Mouse (Mus musculus): Measurements from ENCODE around the gene Ntm. TPM values are rescaled to one million over a fixed set of nuclear protein-coding genes. Genes with fewer than 3 reads are reported as not detected.

The Ntm gene
- polyA plus RNA-seq, 1 experiment, result not detected

DNA sequence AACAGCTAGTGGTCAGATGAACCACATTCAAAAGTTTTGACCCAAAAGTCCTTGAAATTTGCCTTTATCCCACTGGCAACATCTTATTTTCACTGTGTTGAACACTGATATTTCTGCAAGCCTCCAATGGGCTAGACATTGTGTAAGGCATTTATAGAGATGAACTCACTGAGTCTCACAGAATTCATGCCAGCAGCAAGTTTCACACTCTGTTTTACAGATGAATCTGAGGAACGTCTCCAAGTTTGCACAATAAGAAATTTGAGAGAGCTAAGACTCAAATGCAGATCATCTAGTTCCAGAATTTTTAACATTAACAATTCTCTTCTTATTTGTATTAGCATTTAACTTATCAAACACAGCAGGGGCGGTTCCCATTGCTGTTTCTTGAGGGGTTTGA, 203.9 kb downstream of the Ntm start:
- no peak for TF ChIP-seq TCF12 (IDR thresholded peaks at IDR 0.05; ENCODE audit: insufficient read depth, poor library complexity, severe bottlenecking)
- no peak for TF ChIP-seq USF1 (IDR thresholded peaks at IDR 0.05; ENCODE audit: low read depth)
- TF ChIP-seq E2F4 (IDR thresholded peaks at IDR 0.05; ENCODE audit: insufficient read depth), result no peak
- no peak for TF ChIP-seq TCF3 (IDR thresholded peaks at IDR 0.05; ENCODE audit: insufficient read length, low read depth)
- no peak for TF ChIP-seq REST (IDR thresholded peaks at IDR 0.05; ENCODE audit: insufficient read depth, insufficient read length)
- no peak for TF ChIP-seq POLR2AphosphoS2 (IDR thresholded peaks at IDR 0.05; ENCODE audit: insufficient read length, low read depth)
- no peak for TF ChIP-seq SRF (IDR thresholded peaks at IDR 0.05; ENCODE audit: control insufficient read depth, insufficient read length, low read depth)
- Histone ChIP-seq H3ac (ENCODE audit: control insufficient read depth, insufficient read length) (no peak overlapping the region), H3K4me3 (no peak overlapping the region), H3K79me2 (ENCODE audit: control insufficient read depth, insufficient read depth) (no peaks in the 10 kb centered on the region), H3K4me2 (ENCODE audit: low read depth) (no peak overlapping the region), H3K36me3 (ENCODE audit: control insufficient read depth, insufficient read depth) (no peaks in the 10 kb centered on the region), H3K27me3 (ENCODE audit: control insufficient read depth, insufficient read depth, insufficient read length) (no peaks in the 10 kb centered on the region)

DNA sequence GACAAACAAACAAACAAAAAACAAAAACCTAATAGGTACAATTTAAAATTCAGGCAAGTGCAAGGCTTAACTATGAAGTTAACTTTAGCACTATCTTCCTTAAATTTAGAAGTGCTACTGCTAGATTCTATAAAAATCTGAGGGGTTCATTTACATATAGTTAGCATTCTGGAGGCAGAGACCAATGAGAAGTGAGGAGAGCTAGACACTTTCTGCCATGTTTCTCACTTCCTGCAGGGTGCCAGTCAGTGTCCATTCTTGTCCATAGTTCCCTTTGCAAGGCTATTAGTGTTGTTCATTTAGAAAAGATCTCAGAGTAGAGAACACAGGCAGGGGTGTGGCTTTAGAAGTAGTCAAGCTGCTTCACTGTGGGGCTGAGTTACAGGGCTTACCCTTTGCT, 208.6 kb downstream of the Ntm start:
- no peak for TF ChIP-seq POLR2AphosphoS2 (IDR thresholded peaks at IDR 0.05; ENCODE audit: insufficient read length, low read depth)
- no peak for TF ChIP-seq MYOG (IDR thresholded peaks at IDR 0.05; ENCODE audit: control insufficient read depth in 1 of 3, insufficient read depth in 1 of 3, insufficient read length in 2 of 3, low read depth in 2 of 3)
- TF ChIP-seq POLR2A (IDR thresholded peaks at IDR 0.05; ENCODE audit: insufficient read length, low read depth), result no peak
- Histone ChIP-seq H3K79me2 (ENCODE audit: control insufficient read depth, insufficient read depth) (no peaks in the 10 kb centered on the region), H3ac (ENCODE audit: control insufficient read depth, insufficient read length) (no peak overlapping the region), H3K4me2 (ENCODE audit: low read depth) (no peak overlapping the region), H3K36me3 (ENCODE audit: control insufficient read depth, insufficient read depth) (no peaks in the 10 kb centered on the region), H3K27me3 (ENCODE audit: control insufficient read depth, insufficient read depth, insufficient read length) (no peaks in the 10 kb centered on the region), H3K4me3 (no peak overlapping the region)

DNA sequence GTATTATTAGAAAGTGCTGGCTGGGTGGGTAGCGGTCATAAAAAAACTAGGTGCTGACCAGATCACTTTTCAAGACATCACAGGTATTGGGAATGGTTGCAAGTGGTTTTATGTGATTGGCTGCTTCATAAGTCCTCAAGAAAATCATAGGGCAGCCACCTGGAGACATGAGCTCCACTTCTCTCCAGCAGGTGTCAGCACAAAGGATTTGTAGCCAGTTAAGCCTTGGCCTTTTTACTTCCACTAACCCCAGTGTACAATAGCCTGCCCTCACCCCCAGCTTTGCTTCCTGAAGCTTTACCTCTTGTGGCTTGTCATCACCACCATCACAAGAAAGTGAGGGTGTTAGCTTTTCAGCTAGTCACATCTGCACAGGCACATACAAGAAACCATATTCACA, 211.5 kb downstream of the Ntm start:
- Histone ChIP-seq H3K79me2 (ENCODE audit: control insufficient read depth, insufficient read depth) (no peaks in the 10 kb centered on the region), H3K36me3 (ENCODE audit: control insufficient read depth, insufficient read depth) (no peaks in the 10 kb centered on the region), H3K4me2 (ENCODE audit: low read depth) (no peak overlapping the region), H3K4me3 (no peak overlapping the region), H3ac (ENCODE audit: control insufficient read depth, insufficient read length) (no peak overlapping the region), H3K27me3 (ENCODE audit: control insufficient read depth, insufficient read depth, insufficient read length) (no peaks in the 10 kb centered on the region)
- no peak for TF ChIP-seq USF1 (IDR thresholded peaks at IDR 0.05; ENCODE audit: low read depth)
- TF ChIP-seq MYOD1 (IDR thresholded peaks at IDR 0.05; ENCODE audit: control insufficient read depth in 1 of 3, insufficient read length in 2 of 3, low read depth in 2 of 3), result no peak
- TF ChIP-seq REST (IDR thresholded peaks at IDR 0.05; ENCODE audit: insufficient read depth, insufficient read length), result no peak
- no peak for TF ChIP-seq SRF (IDR thresholded peaks at IDR 0.05; ENCODE audit: control insufficient read depth, insufficient read length, low read depth)
- TF ChIP-seq E2F4 (IDR thresholded peaks at IDR 0.05; ENCODE audit: insufficient read depth), result no peak
- TF ChIP-seq POLR2A (IDR thresholded peaks at IDR 0.05; ENCODE audit: insufficient read length, low read depth), result no peak
- TF ChIP-seq TCF3 (IDR thresholded peaks at IDR 0.05; ENCODE audit: insufficient read length, low read depth), result no peak
- TF ChIP-seq MAX (IDR thresholded peaks at IDR 0.05; ENCODE audit: low read depth), result no peak
- no peak for TF ChIP-seq CEBPB (IDR thresholded peaks at IDR 0.05; ENCODE audit: insufficient read depth, poor library complexity, severe bottlenecking)
- no peak for TF ChIP-seq MYOG (IDR thresholded peaks at IDR 0.05; ENCODE audit: control insufficient read depth in 1 of 3, insufficient read depth in 1 of 3, insufficient read length in 2 of 3, low read depth in 2 of 3)
- TF ChIP-seq POLR2AphosphoS2 (IDR thresholded peaks at IDR 0.05; ENCODE audit: insufficient read length, low read depth), result no peak
- TF ChIP-seq TCF12 (IDR thresholded peaks at IDR 0.05; ENCODE audit: insufficient read depth, poor library complexity, severe bottlenecking), result no peak

DNA sequence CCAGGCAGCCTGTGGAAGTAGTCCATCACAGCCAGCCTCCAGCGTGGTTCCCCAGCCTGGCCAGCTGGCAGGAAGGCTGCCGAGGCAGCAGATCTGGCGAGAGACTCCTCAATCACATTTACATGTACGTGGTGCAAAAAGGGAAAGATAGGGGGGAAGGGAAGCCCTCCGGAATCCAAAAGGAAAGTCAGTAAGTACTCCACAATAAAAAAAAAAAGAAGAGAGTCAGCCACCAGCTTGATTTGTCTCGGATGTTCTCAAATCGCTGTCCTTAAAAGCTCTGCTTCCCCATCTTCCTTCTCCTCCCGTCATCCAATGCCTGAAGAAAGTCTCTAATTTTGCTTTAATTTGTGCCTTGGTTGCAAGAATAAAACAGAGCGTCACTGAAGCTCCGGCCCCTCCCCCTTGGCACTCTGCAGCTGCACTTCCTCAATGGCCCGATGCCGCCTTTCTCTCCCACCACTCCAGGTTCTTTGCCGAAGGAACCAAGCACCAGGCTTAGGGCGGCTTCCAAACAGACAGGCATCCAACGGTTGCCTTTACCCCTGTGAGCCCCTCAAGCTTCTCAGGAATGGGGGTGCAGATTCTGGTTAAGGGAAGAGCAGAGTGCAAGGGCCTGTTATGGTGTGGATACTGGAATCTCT, 212.4 kb downstream of the Ntm start:
- no peak overlapping the region for H3K4me2 ChIP-seq (ENCODE audit: low read depth)
- no peaks in the 10 kb centered on the region for H3K27me3 ChIP-seq (ENCODE audit: control insufficient read depth, insufficient read depth, insufficient read length)
- no peak overlapping the region for H3K4me3 ChIP-seq
- TF ChIP-seq E2F4 (IDR thresholded peaks at IDR 0.05; ENCODE audit: insufficient read depth) (no peak), CEBPB (IDR thresholded peaks at IDR 0.05; ENCODE audit: insufficient read depth, poor library complexity, severe bottlenecking) (no peak), REST (IDR thresholded peaks at IDR 0.05; ENCODE audit: insufficient read depth, insufficient read length) (no peak), MAX (IDR thresholded peaks at IDR 0.05; ENCODE audit: low read depth) (no peak), TCF12 (IDR thresholded peaks at IDR 0.05; ENCODE audit: insufficient read depth, poor library complexity, severe bottlenecking) (no peak), SRF (IDR thresholded peaks at IDR 0.05; ENCODE audit: control insufficient read depth, insufficient read length, low read depth) (no peak), MYOD1 (IDR thresholded peaks at IDR 0.05; ENCODE audit: control insufficient read depth in 1 of 3, insufficient read length in 2 of 3, low read depth in 2 of 3) (no peak), POLR2AphosphoS2 (IDR thresholded peaks at IDR 0.05; ENCODE audit: insufficient read length, low read depth) (no peak), USF1 (IDR thresholded peaks at IDR 0.05; ENCODE audit: low read depth) (no peak), POLR2A (IDR thresholded peaks at IDR 0.05; ENCODE audit: insufficient read length, low read depth) (no peak), TCF3 (IDR thresholded peaks at IDR 0.05; ENCODE audit: insufficient read length, low read depth) (no peak), MYOG (IDR thresholded peaks at IDR 0.05; ENCODE audit: control insufficient read depth in 1 of 3, insufficient read depth in 1 of 3, insufficient read length in 2 of 3, low read depth in 2 of 3) (no peak)
- H3K36me3 ChIP-seq (ENCODE audit: control insufficient read depth, insufficient read depth), result no peaks in the 10 kb centered on the region
- no peak overlapping the region for H3ac ChIP-seq (ENCODE audit: control insufficient read depth, insufficient read length)
- no peaks in the 10 kb centered on the region for H3K79me2 ChIP-seq (ENCODE audit: control insufficient read depth, insufficient read depth)

DNA sequence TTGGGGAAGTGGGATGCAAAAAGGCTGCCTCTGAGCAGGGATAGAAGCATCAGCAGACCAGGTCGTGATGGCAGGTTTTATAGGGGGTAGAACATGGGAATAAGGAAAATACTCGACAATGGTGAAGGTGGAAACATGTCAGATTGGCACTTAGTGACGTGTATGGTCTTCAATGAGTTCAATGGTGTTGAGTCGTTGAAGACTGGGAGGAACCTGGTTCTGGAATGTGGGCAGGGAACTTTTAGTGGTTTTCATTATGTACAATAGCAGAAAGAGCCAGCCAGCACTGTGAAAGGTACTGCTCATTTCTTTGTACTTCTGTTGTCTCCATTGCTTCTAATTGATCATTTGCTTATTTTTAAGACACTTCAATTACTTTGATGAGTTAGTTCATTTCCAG, 214.9 kb downstream of the Ntm start:
- Histone ChIP-seq H3K27me3 (ENCODE audit: control insufficient read depth, insufficient read depth, insufficient read length) (no peaks in the 10 kb centered on the region), H3K4me3 (no peak overlapping the region)
- TF ChIP-seq CEBPB (IDR thresholded peaks at IDR 0.05; ENCODE audit: insufficient read depth, poor library complexity, severe bottlenecking), result no peak
- TF ChIP-seq POLR2A (IDR thresholded peaks at IDR 0.05; ENCODE audit: insufficient read length, low read depth), result no peak
- TF ChIP-seq MAX (IDR thresholded peaks at IDR 0.05; ENCODE audit: low read depth), result no peak
- no peak for TF ChIP-seq TCF3 (IDR thresholded peaks at IDR 0.05; ENCODE audit: insufficient read length, low read depth)
- no peak for TF ChIP-seq MYOG (IDR thresholded peaks at IDR 0.05; ENCODE audit: control insufficient read depth in 1 of 3, insufficient read depth in 1 of 3, insufficient read length in 2 of 3, low read depth in 2 of 3)
- no peak for TF ChIP-seq E2F4 (IDR thresholded peaks at IDR 0.05; ENCODE audit: insufficient read depth)
- no peak for TF ChIP-seq SRF (IDR thresholded peaks at IDR 0.05; ENCODE audit: control insufficient read depth, insufficient read length, low read depth)
- no peak for TF ChIP-seq TCF12 (IDR thresholded peaks at IDR 0.05; ENCODE audit: insufficient read depth, poor library complexity, severe bottlenecking)
- TF ChIP-seq POLR2AphosphoS2 (IDR thresholded peaks at IDR 0.05; ENCODE audit: insufficient read length, low read depth), result no peak
- TF ChIP-seq MYOD1 (IDR thresholded peaks at IDR 0.05; ENCODE audit: control insufficient read depth in 1 of 3, insufficient read length in 2 of 3, low read depth in 2 of 3), result no peak
- no peak for TF ChIP-seq USF1 (IDR thresholded peaks at IDR 0.05; ENCODE audit: low read depth)
- TF ChIP-seq REST (IDR thresholded peaks at IDR 0.05; ENCODE audit: insufficient read depth, insufficient read length), result no peak

More for the DNA sequence above, 214.9 kb downstream of the Ntm start:
- H3ac ChIP-seq (ENCODE audit: control insufficient read depth, insufficient read length), result no peak overlapping the region
- no peaks in the 10 kb centered on the region for H3K79me2 ChIP-seq (ENCODE audit: control insufficient read depth, insufficient read depth)
- no peak overlapping the region for H3K4me2 ChIP-seq (ENCODE audit: low read depth)
- no peaks in the 10 kb centered on the region for H3K36me3 ChIP-seq (ENCODE audit: control insufficient read depth, insufficient read depth)
